Mouse (Mus musculus) adrenal gland, adult 2 months (tissue): Measurements from ENCODE around the gene Scn4a. TPM values are rescaled to one million over a fixed set of nuclear protein-coding genes. Genes with fewer than 3 reads are reported as not detected.

Experiments used
- DNase-seq: peaks from one replicate; pipeline ENCODE4 v3.0.0; 2021
- polyA plus RNA-seq: library from polyadenylated mRNA; depleted of rRNA; stranded (reverse); fragments of >200 nt; gene quantifications from 2 replicates; pipeline ENCODE4 v1.2.3, GENCODE M21; 2012; rRNA removed
- total RNA-seq, 2 experiments: library from RNA; stranded (reverse); gene quantifications; 2 replicates each; pipeline ENCODE4 v1.2.3; 2021

Gene Scn4a
- total and polyA plus RNA-seq, 3 experiments, result 0.07 to 0.15 (median 0.09) TPM

DNA sequence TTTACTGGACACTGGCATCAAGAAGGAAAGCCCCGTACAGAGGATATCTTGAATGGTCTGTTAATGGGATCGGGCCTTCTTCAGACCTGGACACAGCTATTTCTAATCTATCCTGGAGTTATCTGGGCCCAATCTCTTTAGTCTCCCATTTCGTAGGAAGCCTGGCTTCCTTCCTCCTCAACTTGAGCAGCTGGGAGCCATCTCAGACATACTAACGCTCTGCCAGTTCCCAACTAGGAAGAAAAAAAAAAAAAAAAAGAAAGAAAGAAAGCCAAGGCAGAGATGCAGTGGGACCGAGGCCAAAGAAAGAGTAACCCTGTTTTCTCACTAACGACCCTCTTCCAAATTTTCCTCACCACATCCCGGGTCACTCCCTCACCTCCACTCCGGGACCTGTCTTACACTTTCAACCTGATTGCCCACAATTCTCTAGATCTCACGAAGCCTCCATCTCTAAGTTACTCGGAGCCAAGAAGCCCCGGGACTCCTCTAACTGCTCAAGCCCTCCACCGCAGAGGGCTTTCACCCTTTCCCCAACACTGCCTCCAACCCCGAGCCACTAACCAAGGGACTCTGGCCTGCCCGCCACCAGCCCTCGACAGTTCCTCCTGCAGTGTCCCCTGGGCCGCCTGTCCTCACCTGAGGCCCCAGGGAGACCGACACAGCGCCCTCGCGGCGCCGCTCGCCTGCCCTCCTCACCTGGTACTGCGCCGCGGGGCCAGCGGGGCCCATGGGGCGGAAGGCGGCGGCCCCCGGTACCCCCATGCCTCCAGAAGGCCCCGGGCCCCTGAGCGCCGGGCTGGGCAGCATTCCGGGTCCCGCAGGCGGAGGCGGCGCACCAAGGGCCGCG is 81.1 kb downstream of the Scn4a start:
- no peak for DNase-seq

DNA sequence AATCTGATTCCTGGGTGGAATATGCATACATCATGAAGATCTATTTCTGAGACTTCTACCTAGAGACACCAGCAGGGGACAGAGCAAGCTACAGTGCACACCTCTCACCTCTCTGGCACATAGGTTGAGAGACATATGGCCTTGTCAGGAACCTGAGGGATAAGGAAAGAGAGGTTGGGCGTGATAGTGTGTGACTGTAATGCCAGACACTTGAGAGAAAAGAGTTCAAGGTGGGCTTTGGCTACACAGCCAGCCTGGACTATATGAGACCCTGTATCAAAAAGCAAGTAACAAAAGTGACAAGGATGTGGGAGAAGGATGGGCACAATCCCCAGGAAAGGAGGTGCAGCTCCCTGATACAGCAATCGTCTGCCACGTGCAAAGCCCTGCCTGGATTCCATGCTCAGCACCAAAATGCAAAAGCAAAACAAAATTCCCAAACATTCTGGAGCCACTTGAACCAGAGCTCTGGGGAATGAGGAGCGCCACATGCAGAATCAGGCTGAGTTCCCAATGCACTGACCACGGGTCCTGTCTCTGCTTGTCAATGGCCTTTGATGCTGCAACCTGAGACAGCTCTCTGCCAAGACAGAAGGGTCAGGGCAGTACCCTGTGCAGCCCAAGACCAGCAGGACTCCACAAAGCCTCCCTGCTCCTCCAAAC is 81.8 kb downstream of the Scn4a start:
- peak; percentile 52 for DNase-seq

DNA sequence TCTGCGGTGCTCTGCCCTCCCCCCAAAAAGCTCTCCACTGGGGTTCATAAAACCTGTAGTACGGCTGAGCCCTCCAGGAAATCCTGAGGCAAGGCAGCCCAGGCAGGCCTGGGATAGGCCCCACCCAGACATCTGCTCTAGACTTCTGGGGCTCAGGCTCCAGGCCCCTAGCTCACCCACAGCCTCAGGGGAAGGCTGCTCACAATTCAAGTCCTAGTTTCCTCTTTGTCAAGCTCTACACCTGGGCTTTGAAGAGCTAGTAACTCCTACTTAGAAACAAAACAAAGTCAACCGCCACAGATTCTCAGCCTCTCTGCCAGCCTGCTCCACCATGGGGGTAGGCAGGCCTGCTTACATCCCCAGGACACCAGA is 84.0 kb downstream of the Scn4a start:
- peak; percentile 52 for DNase-seq

Other genes with a start within 250 kb of the Scn4a start
- not detected for gene Gm10840, start 192.4 kb downstream of the Scn4a start, total RNA-seq
- gene Gm10840, start 192.4 kb downstream of the Scn4a start, polyA plus RNA-seq, result not detected in 2 replicates
- 10 to 100 TPM in 1 of 2 experiments, 1 to 10 TPM in 1; 9.5 to 17.1 TPM for gene Limd2, start 192.4 kb downstream of the Scn4a start, total RNA-seq
- 18.1 and 20.0 TPM in 2 replicates for gene Limd2, start 192.4 kb downstream of the Scn4a start, polyA plus RNA-seq
- 10 to 100 TPM; 14.9 to 16.1 TPM for gene Strada, start 151.1 kb downstream of the Scn4a start, total RNA-seq
- gene Strada, start 151.1 kb downstream of the Scn4a start, polyA plus RNA-seq, result 18.8 and 20.6 TPM in 2 replicates
- 100 to 1,000 TPM; 104 to 112 TPM for gene Ccdc47, start 136.9 kb downstream of the Scn4a start, total RNA-seq
- 5.6 and 9.5 TPM in 2 replicates for gene Ccdc47, start 136.9 kb downstream of the Scn4a start, polyA plus RNA-seq
- gene Ddx42, start 136.4 kb downstream of the Scn4a start, total RNA-seq, result 10 to 100 TPM; 46.6 to 51.0 TPM
- 7.0 and 9.2 TPM in 2 replicates for gene Ddx42, start 136.4 kb downstream of the Scn4a start, polyA plus RNA-seq
- gene Ftsj3, start 97.2 kb downstream of the Scn4a start, total RNA-seq, result 10 to 100 TPM; 49.8 to 53.1 TPM
- 16.2 and 22.5 TPM in 2 replicates for gene Ftsj3, start 97.2 kb downstream of the Scn4a start, polyA plus RNA-seq
- gene Psmc5, start 97.1 kb downstream of the Scn4a start, total RNA-seq, result 100 to 1,000 TPM; 138 to 164 TPM
- 12.4 and 12.9 TPM in 2 replicates for gene Psmc5, start 97.1 kb downstream of the Scn4a start, polyA plus RNA-seq
- gene Smarcd2, start 80.3 kb downstream of the Scn4a start, total RNA-seq, result 10 to 100 TPM; 64.5 to 80.6 TPM
- gene Smarcd2, start 80.3 kb downstream of the Scn4a start, polyA plus RNA-seq, result 112 and 121 TPM in 2 replicates
- gene Tcam1, start 76.6 kb downstream of the Scn4a start, total RNA-seq, result under 1 TPM; 0.10 to 0.26 TPM
- gene Tcam1, start 76.6 kb downstream of the Scn4a start, polyA plus RNA-seq, result not detected in 2 replicates
- gene Gh, start 51.4 kb downstream of the Scn4a start, total RNA-seq, result not detected
- gene Gh, start 51.4 kb downstream of the Scn4a start, polyA plus RNA-seq, result not detected in 2 replicates
- under 1 TPM; 0.79 to 0.81 TPM for gene Cd79b, start 38.5 kb downstream of the Scn4a start, total RNA-seq
- 0.93 and 1.1 TPM in 2 replicates for gene Cd79b, start 38.5 kb downstream of the Scn4a start, polyA plus RNA-seq
- not detected for gene Prr29, start 12.2 kb upstream of the Scn4a start, total RNA-seq
- not detected in 2 replicates for gene Prr29, start 12.2 kb upstream of the Scn4a start, polyA plus RNA-seq
- 10 to 100 TPM; 11.9 to 16.2 TPM for gene Icam2, start 34.8 kb upstream of the Scn4a start, total RNA-seq
- 25.0 and 29.8 TPM in 2 replicates for gene Icam2, start 34.8 kb upstream of the Scn4a start, polyA plus RNA-seq
- 100 to 1,000 TPM in 1 of 2 experiments, 10 to 100 TPM in 1; 90.7 to 119 TPM for gene Ern1, start 134.6 kb upstream of the Scn4a start, total RNA-seq
- 608 and 700 TPM in 2 replicates for gene Ern1, start 134.6 kb upstream of the Scn4a start, polyA plus RNA-seq